Mouse (Mus musculus): ENCODE measurements around the gene U2af1l4.

U2af1l4 gene

DNA sequence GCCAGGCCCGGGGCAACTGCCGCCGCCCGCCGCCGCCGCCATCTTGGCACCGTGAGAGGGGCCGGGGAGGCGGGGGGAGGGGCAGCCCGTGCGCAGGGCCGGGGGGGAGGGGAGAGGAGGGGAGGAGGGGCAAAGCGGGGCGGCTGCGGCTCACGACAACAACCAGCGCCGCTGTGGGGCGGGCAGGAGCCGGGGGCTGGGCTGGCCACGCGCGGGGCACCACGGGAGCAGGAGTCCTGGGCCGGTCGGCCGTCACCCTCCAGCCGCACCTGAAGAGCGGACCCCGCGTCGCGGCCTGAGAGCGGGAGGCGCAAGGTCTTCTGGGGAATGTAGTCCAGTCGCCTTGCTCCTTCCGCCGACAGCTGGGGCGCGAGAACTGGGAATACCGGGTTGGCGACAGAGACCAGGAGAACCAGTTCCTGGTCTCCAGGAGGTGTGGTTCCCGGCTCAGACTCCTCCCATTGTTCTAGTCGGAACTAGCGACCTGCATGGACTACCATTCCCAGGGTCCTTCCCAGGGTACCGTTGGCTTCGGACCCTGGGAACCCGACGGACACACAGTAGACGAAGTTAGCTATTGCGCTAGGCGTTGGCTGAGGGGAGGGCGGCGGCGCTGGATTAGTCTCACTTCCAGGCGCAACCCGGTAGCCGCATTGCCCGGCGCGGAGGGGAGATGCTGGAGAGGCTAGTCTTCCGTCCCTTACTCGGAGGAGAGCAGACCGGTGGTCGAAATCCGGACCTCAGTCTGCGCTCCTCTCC lies 25.8 kb downstream of the U2af1l4 start, which contains the start of gene Kmt2b:
Gene Kmt2b, minus strand, starts transcription at position 51 of the 759 bp plus-strand sequence.
- DNase-seq, result peak; percentile 94

DNA sequence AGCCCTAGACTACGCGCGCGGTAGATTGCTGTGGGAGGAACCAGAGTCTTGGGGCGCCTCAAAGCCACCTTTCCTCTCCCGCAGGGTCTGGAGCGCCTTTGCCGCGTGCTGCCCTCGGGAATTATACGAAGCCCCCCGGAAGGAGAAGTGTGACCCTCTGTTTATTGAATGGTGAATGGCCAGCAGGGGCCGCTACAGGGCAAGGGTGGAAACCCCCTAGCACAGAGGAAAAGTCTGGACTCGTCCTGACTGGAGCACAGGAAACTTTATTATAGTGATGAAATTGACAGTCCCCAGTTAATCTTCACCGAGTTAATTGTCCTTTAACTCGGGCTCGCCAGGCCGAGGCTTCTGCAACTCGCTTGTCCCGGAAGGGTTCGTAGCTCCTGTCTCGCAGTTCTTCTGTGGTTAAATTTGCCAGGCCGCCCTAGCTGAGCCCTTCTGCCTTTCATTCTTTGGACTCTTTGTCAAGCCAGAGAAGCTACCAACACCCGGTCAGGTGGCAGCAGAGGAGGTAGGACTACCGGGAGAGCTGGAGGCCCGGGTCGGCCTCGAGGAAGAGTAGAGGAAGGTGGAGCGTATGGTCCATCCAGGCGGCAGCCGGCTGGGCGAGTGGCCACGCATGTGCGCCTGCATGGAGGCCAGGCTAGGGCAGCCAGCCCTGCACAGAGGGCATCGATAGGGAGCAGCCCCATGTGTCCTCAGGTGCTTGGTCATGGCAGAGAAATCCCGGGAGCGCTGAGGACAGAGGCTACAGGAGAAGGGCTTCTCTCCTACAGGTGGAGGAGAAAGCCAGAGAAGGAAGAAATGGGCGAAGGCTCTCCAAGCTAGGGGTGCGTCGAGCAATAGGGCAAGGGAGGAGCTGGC lies 26.6 kb downstream of the U2af1l4 start:
- DNase-seq, result peak; percentile 92

DNA sequence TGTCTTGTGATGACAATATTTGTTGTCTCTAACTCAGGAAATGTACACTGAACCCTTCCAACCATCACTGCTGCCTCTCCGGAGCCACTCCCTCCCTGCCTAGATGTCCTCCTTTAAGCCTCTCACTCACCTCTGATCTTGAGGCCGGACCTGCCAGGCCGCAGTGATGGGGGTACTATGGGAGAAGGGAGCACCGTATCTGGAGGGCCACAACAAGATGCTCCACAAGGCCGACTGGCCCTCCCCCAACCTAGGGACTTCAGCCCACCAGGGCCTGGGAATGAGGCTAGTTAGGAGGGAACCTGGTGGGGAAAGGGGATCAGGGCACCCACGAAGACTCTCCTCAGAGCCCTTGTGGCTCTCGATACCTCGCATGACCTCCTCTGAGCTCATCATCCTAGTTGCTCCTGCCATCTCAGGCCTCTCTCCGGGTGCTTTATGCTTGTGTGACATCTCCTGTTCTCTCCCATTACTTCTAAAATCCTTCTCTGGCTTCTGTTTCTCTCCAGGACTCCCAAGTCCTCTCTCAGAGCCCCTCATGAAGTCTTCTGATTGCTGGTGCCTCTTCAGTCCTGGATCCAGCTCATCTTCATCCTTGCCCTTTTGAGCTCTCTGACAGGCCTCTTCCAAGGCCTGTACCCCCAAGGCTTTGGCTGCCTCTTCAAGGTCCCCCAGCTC lies 28.0 kb downstream of the U2af1l4 start:
- DNase-seq, result no peak

DNA sequence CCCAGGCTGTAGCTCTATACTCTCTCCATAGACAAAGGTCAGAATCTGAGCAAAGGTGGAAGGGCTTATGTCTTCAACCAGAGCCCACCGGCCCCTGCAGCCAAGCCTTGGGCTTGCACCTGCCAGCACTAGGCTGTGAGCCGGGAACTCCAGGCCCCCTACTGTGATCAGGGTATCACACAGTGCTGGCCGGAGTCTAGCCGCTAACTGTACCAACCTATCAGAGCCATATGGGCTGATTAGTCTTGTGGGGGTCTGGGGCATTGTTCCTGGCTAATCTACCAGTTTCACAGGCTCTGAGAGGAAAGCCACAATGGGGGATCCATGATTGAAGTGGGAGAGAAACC lies 28.5 kb downstream of the U2af1l4 start:
- no peak for DNase-seq

DNA sequence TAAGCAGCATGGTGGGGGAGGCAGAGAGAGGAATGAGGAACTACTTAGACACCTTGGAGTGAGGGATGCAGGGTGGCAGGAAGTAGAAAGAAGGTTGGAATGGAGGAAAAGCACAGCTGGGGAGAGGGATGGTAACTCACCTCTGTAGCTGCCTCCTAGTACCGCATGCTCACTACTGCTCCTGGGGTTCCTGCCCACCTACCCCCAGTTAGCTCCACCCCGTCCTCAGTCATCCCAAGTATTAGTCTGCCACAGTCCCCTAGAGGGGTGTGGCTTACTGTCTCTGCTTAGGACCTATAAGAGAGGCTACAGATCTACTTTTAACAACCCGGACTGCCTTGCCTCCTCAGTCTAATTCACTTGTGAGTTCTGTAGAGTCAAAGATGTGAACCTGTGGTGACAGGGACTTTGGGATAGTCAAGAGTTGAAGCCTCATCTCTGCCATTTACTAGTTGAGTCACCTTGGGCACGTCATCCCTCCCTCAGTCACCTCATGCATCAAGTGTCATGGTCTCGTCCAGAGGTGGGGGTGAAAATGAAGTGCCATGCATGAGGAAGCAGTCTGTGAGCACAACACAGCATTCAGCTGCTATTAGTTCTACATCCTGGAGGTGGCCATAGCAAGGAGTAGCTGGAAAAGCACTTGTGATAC lies 29.8 kb downstream of the U2af1l4 start:
- DNase-seq, result no peak

DNA sequence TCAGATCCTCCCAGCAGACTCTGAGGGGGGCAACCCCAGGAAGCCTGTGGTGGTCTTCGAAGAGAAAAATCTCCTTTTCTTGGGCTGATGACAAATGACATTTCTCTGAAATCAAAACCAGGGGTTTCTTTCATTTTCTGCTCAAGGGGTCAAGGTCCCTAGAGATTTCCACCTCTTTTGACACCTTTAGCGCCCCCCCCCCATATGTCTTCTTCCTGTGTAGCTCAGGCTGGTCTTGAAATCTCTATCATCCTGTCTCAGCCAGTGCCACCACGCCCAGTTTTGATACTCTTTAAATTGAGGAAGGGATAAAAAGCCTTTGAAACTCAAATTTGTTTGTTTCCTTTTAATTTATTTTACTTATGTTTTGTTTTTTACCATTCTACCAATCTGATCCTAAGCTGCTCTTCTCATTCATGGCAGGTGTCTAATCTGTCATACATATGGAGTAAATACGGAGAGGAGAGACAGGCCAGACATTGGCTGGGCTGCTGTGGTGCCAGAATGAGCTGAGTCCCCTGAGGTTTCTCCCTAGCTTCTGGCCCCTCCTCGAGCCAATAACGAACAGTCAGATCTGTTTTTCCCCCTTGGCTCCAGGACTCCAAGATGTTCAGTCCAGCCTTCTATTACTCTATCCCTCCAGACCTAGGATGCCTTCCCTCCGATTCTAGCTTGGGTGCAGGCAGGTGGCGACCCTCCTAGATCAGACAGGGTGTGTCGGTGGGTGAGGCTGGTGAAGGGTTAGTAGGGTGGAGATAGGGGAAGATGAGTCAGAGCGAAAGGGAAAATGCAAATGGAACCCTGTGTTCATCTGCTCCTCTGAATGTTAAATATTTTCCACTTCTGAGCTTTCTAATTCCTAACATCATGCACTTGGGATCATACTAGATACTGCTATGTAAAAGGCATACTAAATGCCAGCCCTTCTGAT lies 30.7 kb downstream of the U2af1l4 start:
- DNase-seq, result no peak

DNA sequence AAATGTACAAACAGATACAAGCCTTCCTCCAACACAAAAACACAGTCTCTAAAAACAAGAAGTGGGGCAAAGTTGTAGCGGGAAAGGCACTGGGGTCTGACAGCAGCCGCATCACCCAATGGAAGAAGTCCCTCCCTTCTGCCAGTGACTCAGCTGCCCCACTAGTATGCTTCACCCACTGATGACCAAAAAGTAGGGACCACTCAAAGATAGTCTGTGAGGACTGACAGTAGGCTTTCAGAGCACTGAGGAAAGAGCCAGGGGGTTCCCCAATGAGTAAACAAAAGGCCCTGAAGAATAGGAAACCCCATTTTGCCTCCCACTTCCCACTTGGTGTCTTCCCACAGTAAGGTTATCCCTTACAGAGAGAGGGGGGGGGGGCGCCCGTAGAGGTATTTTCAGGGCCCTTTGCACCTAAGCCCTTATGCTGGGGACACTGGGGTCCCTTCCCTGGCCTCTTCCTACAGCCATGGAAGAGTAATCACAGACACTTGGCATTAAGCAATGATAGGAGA lies 31.5 kb downstream of the U2af1l4 start:
- no peak for DNase-seq

DNA sequence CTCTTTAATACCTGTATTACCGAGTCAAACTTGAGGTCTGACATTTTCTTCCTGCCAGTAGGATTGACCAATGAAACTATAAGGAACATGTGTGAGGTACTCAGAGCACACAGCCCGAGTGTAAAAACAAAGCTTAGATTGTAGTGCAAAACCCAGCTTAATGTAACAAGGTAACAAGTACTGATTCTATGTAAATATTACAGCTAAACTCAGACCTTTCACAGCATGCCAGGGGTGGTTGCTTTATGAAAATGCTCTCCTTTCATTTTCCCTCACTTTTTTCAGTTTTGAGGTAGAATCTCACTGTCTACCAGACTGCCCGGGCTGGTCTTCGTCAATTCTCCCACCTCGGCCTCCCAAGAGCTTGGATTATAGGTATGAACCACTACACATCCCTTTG lies 33.0 kb downstream of the U2af1l4 start:
- no peak for DNase-seq

DNA sequence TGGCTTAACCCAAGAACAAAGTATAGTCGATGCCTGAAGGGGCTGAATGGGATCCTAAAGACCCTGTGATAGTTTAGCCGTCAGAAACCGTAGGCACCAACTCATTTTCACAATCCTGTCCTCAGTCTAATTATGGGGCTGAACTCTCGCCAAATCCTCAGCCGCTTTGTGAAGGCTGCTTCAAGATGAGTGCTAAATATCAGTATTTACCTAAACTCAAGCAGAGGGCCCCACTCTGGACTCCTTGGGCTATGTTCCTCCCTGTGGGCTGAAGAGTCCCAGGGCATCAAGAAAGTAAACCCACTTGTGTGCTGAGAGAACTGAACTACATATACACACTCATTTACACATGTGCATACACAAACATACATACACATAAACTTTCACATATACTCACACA lies 33.7 kb downstream of the U2af1l4 start:
- DNase-seq, result peak; percentile 48

DNA sequence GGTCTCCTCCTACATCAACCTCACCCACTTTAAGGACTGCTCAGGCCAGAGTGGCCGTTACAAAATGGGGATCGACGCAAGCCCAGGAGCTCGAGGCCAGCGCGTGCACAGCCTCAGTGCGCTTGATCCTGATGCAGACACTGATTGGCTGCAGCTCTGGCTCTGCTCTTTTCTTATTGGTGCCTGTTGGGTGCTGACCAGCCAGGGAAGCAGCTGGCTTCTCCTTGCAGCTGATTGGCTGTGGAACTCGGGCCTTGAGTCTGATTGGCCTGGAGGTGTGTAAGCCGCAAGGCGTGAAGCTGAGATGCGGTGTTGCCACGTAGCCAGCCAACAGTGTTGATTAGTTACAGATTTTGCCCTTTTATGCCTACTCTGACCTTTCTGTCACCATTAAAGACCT lies 35.7 kb downstream of the U2af1l4 start, which contains the start of gene Zbtb32:
Gene Zbtb32, minus strand, starts transcription at position 124 of the 400 bp plus-strand sequence.
- DNase-seq, result no peak

DNA sequence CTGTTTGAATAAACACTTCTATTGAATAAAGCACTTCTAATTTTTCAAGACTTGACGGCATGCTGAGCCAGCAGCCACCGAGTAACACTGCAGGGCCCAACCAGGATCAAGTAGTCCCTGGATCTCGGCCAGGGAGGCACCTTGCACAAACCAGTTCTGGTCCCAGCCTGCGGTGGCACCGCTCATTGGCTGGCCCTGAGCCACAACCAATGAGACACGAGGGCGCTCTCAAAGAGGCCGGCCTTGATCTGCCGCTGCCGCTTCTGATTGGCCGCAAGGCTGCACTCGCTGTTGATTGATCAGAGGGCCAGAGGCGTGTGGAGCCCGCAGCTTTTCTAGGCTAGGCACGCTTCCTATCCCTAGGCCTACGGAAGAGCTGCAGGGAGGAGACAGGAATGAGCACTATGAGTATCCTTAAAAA lies 36.8 kb downstream of the U2af1l4 start:
- DNase-seq, result peak; percentile 95

DNA sequence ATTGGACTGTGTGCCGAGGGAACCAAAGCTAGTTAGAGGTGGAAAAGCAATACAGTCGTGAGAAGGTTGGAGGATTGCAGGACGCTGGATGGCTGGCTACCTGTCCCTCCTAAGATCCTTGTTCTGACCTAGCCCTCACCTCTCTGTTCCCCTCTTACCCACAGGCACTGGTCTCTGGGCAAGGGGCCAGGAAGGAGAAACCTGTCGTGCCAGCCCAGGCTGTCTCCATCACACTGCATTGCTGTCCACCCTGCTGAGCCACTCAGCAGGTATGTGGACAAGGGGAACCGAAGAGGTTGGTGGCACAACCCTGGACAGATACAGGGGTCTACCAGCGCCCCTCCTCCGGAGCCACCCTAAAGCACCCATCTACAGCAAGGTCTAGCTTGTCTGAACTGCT lies 37.5 kb downstream of the U2af1l4 start:
- peak; percentile 78 for DNase-seq

DNA sequence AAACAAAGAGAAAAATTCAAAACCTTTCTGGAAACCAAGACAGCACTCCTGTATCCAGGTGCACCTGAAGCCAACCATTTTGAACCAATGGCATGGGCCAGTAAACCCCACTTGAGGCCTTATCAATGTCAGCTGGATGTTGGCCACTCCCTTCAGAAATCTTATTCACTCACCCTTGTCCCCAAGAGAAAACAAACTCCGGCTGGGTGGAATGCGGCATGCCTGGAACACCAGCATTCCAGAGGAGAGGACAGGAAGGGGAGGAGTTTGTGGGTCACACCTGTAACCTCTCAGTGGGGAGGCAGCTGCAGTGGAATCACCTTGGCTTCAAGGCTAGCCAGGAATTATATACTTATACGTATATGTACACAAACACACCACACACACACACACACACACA lies 39.5 kb downstream of the U2af1l4 start:
- peak; percentile 72 for DNase-seq

DNA sequence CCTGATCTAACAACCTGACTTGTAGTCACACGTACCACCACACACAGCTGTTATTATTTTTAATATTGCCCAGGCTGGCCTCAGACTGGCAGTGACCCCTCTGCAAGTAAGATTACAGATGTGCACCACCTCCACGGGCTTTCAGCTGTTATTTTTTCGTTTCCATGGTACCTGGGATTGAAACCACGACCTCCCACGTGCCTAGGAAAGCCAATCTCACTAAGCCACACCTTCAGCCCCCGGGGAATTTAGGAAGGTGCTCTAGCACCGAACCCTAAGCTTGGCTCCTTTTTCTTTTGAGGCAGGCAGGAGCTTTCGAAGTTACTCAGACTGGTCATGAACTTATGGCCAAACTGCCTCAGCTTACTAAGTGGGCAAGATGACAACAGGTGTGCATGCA lies 41.3 kb downstream of the U2af1l4 start:
- no peak for DNase-seq

DNA sequence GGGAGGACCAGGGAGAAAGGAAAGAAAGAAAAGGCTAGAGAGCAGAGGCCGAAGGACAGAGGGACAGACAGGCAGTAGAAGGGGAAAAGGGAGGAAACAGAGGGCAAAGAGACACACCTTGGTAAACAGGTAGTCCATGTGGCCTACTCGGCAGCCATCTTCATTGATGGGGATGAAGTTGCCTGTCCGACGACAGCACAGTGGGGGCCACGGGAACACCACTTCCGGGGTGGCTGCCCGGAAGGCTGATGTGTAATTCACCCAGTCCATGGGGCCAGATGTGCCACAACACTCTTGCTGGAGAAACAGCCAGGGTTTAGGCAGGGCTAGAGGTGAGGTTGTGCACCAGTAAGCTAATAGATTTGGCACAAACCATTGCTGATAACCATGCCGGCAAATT lies 41.8 kb downstream of the U2af1l4 start:
- no peak for DNase-seq

DNA sequence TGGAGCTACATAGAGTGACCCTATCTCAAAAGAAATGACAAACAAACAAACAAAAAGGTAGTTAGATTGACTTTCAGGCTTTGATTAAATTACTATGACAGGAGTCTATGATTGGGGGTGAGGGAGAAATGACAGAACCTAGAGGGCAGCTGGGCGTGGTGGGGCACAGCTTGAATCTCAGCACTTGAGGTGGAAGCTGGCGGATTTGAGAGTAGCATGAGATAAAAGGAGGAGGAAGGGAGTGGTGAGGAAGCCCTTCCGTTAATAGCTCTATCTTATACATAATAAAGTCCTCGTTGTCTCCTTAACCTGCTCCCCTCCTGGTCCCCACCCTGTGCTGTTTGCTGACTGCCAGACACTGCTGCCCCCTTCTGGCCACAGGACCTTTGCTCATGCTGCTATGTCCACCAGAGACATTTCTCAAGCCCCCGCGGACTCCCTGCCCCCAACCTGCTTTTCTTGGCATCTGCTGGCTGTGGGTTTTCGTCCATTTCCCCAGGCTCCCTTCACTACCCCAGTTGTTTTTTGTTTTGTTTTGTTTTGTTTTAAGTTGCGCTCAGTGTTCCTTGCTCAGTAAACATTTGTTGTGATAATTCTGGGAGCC lies 44.7 kb downstream of the U2af1l4 start:
- DNase-seq, result peak; percentile 78

DNA sequence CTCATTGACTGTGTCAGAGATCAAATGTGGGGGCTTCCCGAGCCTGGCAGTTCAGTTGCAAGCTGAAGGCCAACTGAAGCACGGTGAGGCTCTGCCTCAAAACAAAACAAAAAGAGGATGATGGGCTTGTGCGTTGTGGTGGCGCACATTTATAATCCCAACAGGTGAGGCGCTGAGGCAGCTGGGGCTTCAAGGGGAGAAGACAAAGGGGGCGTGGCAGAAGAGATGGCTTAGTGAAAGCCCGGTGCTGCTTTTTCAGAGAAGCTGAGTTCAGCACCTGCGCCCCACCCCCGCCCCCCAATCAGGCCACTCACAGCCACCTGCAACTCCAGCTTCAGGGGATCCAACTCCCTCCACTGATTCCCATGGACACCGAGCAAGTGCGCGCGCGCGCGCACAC lies 45.4 kb downstream of the U2af1l4 start:
- DNase-seq, result no peak

DNA sequence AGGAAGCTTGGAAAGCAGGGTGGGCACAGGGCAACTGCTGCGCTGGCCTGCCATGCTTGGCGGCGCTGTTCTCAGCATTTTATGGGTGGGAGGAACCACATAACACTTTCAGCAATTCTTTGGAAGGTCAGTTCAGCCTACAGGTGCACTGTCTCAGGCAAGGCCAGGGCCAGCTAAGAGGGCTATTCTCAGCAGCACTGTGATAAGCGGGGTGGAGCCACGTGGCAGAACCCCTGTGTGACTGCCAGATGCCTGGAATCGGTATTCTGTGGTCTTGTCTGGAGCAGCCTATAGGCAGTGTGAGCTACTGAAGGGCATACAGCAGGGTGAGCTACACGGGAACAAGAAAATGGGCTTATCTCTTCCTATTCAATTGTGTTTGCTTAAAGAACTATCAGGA lies 46.9 kb downstream of the U2af1l4 start:
- no peak for DNase-seq

DNA sequence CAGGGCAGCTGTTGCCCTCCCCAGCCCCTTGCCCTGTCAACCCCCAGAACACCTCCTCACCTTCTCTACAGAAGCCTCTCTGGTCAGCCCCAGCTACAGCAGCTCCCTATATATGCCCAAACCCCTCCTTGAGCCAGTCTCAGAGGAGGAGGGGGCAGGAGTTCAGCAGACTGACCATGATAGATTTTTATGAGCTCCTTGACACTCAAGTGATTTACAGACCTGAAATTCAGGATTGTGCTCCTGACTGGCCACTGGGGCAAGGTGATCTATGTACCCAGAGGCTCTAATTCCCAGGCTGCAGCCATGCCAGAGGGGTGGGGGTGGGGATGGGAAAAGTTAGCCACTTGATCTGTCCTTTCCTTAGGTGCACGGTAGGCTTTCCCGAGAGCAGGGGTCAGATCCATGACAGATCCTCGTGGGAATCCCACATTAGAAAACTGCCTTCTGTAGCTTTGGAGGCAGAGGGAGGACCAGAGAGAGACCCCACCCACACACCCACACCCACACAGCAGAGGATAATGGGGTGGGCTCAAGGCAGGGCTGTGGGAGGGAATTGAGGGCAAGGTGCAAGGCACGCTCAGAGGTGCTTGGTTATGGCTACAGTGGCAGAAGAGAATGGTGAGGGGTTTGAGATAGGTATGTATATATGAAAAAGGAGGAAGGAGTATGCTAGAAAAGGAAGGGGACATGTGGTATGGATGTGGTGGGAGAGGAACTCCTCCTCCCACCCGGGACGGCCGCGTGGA lies 49.7 kb downstream of the U2af1l4 start, which contains the start of gene Upk1a:
Gene Upk1a, minus strand, starts transcription at position 194 of the 749 bp plus-strand sequence.
- no peak for DNase-seq

DNA sequence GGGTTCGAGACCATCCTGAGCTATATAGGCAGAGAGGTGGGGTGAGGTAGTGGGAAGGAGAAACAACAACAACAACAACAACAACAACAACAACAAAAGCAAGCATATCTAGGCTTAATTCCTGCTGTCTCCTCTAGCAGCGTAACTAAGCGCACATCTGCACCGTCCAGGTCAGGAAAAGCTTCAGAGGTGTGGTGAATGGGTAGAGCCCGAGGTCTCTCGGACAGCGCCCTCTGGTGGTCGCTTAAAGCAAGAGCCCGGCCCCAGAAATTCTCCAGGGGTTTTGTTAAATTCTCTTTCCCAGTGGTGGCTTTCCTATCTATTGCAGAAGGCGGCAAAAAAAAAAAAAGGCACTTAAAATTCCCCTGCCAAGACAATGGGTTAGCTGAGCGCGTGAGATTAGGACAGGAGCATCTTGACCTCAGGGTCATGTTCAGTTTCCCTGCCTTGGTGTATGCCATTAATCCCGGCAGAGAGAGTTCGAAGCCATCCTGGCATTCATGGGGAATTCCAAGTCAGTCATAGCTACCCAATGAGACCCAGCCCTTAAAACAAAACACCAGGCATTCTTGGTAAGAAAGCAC lies 50.5 kb downstream of the U2af1l4 start:
- DNase-seq, result peak; percentile 72

All from lung, postnatal 14 days (tissue).